Mouse (Mus musculus) frontal cortex, postnatal 10 days (tissue): ENCODE measurements around the gene Mlh3.

ENCODE experiments used
- DNase-seq, 2 experiments: peaks; one replicate each; pipeline ENCODE4 v3.0.0; 2022; ENCODE audit warnings: low spot score in 2 of 2, mixed read lengths in 1 of 2

The Mlh3 gene

DNA sequence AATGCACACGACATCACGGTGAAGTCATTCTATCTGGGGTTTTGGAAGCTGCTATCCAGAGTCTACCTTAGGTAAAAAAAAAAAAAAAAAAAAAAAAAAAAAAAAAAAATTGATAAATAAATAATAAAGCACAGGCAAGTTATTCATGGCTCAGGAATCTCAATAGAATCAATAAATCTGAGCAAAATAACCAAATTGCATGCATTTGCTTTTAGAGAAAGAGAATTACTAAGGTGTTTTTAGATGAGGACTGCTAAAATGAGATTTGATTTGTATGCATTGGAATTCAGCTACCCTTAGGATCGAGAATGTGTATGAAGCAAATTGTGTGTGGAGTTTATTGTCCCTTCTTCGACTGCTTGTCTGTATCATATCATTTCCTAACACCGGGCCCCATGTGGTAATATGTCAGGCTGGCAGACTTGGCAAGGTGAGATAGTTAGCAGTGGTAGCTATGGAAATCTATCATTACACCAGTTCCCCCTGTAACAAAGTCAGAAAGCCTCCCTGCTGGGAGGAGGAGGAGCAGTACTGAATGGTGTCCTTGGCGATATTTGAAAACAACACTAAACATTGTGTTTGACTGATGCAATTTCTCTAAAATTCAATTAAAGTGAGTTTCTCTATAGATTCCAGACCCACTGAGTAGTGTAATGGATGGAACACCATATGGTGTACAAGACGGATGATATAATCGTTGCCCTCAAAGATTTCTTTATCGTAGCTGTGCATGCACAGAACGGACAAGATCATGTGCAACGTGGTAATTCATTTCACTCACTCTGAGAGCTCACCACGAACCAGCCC is 10.6 kb upstream of the Mlh3 start:
- DNase-seq = no peak

- peak; percentile 94 to 96 for DNase-seq
Measured at GRCm38 (mm10) chr12:85280105-85280844, 9.9 kb upstream of the Mlh3 start.

DNA sequence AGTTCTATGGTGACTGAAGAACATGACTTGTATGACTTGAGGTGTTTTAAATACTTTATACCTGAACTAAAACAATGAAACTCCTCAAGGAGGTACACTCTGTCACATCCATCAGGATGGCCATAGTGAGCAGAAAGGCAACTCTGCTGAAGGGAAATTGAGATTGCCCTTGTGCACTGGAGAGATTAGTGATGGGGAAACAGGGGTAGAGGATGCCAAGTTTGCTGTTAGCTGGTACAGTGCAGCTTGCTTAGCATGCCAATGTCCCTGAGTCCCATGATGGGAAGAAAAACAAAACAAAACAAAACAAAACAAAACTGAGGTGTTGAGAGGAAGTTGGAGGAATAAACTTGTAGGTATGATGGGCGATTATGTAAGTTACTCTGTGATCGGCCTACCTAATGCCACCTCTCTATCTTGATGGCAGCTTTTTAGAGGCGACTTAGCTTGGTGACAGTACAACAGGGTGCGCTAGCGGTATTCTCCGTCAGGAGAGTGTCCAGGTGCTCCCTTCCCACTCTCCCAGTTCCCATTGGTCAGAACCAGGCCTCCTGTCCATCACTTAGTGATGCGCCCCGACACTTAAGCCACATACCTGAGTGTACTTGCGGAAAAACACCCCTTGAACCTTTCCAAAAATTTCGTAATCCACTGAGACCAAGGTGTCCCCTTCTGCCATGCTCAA is 9.1 kb upstream of the Mlh3 start:
- no peak for DNase-seq

- DNase-seq = no peak
Measured at GRCm38 (mm10) chr12:85278919-85279318, 8.5 kb upstream of the Mlh3 start.

GRCm38 (mm10) chr12:85276273-85276672 is 5.9 kb upstream of the Mlh3 start:
- DNase-seq = no peak

DNA sequence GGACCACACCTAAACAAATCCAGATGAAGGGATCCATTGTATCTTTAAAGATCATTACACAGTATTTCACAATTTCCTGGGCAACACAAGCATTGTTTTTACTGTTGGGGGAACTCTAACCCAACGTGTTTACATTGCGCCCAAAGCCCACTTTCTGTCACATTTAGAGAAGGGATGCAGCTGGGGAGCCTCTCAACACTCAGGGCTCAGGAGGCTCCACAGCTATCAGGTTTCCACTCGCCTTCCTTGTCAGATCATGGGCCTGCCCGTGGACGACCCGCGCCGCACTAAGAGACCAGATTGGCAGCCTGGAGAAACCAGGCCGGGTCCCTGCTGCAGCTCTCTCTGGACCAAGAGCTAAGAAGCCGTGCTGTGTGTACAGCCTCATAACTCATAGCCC is 3.1 kb upstream of the Mlh3 start:
- DNase-seq = no peak

DNA sequence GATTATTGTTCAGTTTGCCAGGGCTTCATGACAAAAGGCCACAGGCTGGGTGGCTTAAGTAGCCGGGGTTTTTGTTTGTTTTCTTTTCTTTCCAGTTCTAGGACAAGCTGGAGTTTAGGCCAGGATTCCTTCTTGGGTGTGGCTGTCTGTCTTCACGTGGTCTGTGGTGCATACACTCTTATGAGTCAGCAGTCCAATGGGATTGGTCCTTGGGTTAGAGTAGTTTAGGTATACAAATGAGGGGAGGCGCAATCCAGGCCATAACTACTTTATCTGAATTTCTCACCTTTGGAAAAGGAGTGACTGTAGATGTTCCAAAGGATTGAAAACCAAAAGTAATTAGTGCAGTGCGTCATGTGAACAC is 1.4 kb upstream of the Mlh3 start:
- no peak for DNase-seq

- DNase-seq = no peak
Measured at GRCm38 (mm10) chr12:85271132-85271842, 888 bp upstream of the Mlh3 start.

- no peak for DNase-seq
Measured at GRCm38 (mm10) chr12:85269821-85270220, 578 bp downstream of the Mlh3 start.

DNA sequence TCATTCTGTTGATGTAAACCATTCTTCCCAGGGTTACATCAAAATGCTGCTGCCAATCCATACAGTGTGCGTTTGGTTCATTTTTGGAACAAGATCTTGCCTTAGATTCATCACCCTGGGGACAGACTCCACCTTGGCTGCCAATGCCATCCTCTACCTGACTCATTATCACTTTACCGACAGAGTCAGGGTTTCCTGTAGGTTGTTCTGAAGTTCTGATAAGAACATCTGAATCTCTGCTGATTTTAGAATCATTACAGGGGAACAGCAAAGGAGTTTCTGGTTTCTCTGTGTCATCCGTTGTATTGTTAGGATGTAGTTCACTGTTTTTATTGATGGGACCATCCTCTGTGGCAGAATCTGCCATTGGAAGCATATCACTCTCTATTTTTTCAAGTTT is 4.2 kb downstream of the Mlh3 start:
- no peak for DNase-seq

DNA sequence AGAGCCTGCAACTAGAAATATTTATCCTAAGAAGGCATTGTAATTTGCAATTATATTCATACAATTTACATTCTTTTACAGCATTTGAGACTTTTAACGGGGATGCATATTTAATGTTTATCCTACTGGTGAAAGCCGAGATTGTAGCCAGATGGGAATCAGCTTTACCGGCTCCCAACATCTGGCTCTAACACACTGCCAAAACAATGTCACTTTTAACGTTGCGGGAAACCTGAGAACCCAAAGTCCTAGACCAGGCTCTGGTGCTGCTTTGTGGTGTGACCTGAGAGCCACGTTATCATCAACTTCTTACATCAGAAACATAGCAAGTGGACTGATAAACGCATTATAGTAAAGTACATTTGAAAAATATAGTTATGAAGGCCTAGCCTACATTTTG is 5.5 kb downstream of the Mlh3 start:
- no peak for DNase-seq

DNA sequence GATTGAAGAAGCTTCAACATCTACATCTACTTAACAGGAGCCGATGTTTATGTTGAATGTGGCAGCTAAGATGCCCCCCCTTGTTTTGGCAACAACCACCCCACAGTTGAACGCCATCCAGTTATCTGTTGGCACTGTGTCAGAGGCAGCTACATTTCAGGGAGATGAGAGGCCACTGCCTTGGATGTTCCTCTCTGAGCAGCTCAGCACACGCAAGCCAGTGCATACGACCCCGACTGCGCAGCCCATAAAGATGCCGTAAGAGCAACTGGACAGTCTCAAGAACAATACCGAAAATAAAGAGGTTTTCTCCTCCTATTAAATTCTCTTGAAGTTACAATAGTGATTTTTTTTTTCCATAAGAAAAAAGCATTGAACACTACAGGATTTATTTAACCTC is 5.9 kb downstream of the Mlh3 start:
- DNase-seq = no peak

DNA sequence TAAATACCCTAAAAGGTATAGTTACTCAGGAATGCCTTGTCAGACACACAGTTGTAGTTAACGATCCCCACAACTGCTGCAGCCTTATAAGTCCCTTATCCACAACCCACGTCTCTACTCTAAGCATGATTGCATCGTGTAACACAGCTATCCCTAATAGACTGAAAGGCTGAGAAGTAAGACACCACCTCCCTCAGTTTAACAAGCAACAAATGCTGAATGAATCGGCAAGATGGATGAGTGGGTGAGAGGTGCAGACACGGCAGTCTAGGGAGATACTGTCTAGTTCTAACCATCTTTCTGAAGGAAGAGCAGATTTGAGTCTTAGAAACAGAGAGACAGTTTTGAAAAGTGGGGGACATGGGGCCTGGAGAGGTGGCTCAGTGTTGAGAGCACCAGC is 7.2 kb downstream of the Mlh3 start:
- no peak for DNase-seq

DNA sequence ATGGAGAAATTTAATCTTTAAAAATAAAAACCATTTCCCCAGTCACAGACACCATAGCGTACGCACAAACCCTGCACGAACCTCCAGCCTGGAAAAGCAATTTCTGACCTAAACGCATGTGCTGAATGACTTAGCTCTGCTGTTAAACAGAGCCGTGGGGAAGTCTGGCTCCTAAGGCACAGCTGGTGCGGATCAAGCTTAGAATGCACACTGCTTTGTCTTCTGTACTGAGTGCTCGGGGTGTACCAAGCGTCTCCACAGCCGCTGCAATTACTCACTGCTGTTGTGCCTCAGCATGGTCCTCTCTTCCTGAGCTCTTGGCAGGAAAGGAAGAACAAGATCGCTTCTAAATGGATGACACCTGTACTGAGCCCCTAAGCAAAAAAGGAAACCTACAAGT is 7.9 kb downstream of the Mlh3 start:
- DNase-seq = no peak

DNA sequence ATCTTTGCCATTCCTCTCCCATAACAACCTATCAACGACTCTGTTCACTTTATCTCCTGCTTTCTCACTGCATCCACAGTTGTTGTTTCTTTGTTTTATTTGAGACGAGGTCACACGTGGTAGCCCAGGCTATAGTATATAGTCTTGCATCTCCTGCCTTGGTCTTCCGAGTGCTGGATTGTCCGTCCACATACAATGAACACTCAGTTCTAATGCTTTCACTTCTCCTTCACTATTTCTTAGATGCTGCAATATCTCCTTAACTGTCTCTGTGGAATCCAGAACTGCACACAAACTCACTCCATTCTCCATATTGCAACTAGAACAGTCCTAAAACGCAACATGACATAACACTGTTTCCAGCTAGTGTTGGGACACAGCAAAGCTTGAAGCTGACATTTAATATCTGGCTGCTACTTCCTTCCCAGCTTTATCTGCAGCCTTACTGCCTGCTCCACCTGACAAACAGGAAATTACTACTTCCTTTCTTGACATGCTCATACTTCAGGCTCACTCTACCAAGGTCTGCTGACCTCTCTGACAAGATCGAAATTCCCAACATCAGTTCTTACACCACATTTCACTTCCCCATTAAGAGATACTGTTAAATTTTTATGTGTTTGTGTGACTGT is 13.3 kb downstream of the Mlh3 start:
- DNase-seq = no peak

- DNase-seq = no peak
Measured at GRCm38 (mm10) chr12:85256074-85256751, 14.2 kb downstream of the Mlh3 start.

DNA sequence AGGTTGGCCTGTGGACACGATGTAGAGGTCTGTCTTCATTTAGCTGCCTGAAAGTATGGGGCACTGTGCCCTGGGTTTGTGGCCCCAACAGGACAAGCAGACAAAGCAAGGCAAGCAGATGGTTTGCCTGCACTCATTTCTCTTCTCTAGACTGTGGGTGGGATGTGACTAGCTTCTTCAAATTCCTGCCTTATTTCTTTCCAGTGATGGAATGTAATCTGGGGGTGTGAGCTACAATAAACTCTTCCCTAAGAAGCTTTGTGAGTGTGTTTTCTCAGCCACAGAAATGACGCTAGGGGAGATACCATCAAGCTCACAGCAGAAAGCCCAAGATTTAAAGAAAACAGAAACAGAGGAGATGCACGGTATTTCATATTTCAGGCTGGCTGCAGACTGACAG is 18.3 kb downstream of the Mlh3 start:
- no peak for DNase-seq

- no peak for DNase-seq
Measured at GRCm38 (mm10) chr12:85237553-85237952, 32.8 kb downstream of the Mlh3 start.

DNA sequence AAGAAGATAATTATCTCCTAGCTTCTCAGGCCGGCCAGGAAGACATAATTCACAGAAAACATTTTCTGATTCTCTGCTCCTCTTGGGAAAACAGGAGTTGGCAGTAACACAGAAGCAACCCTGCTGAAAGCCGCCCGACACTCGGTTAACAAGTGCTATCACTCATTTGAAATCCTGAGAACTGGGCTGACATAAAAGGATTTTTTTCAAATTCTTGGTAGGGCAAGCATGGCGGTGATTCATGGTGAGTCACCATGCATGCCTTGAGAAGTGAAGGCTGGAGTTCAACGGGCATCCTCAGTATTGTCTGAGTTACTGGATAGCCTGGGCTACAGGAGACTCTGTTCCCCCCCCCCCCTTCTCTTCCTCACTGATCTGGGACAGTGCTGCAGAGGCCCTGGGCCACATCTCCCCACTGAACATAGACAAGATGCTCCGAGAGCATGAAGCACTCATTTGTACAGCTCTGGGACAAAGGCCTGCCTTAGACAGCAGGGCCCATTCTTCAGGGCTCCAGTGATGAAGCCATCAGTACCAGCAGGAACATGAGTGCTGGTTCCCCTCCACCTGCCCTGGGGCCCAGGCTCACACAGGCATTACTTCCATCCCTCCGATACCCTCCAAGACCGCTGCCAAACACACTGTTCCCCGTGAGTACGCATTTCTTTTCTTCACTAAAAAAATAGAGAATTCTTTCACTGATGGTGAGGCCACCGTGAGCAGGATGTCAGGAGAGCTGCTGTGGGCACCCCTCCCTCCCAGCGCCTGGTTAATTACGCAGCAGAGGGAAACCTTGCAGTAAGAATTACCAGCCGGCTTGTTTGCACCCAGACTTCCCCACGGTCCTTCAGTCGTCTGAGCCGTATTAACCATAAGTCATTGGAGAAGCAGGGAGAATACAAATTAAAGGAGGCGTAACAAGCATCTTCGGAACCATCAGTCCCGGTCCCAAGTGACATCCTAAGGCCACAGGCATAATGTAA is 36.7 kb downstream of the Mlh3 start:
- DNase-seq = no peak
